Mouse (Mus musculus) MEL (cell line): Measurements from ENCODE around the gene Nfkbid. TPM values are rescaled to one million over a fixed set of nuclear protein-coding genes. Genes with fewer than 3 reads are reported as not detected.

Experiments used
- DNase-seq: peaks from one replicate; pipeline ENCODE4 v3.0.0; 2011; ENCODE audit warnings: low read depth, low spot score
- H3K27ac ChIP-seq: 2 replicates; pipeline ENCODE4 v1.5.1; 2012; ENCODE audit warnings: low read depth, mild to moderate bottlenecking, control low read depth, low read length, moderate library complexity; ENCODE audit not compliant: control insufficient read depth
- H3K27me3 ChIP-seq, 2 experiments: fragments of 150-350 bp in 1 of 2; sonication (generic) in 1 of 2; 2 replicates each; pipeline ENCODE4 v1.6.1; 2012; ENCODE audit warnings: low read length in 2 of 2, mild to moderate bottlenecking in 2 of 2, improper control_type of control experiment in 1 of 2, moderate library complexity in 1 of 2; ENCODE audit not compliant: insufficient read depth in 2 of 2, control insufficient read depth in 1 of 2
- H3K36me3 ChIP-seq, 2 experiments: 2 replicates each; pipeline ENCODE4 v1.6.1; 2012 to 2014; ENCODE audit warnings: low read length in 2 of 2, improper control_type of control experiment in 1 of 2, inconsistent platforms in 1 of 2, mild to moderate bottlenecking in 1 of 2; ENCODE audit not compliant: insufficient read depth in 2 of 2, control insufficient read depth in 1 of 2
- H3K4me1 ChIP-seq, 2 experiments: fragments of 150-350 bp in 1 of 2; sonication (generic) in 1 of 2; 2 replicates each; pipeline ENCODE4 v1.6.1; 2012; ENCODE audit warnings: low read length in 2 of 2, improper control_type of control experiment in 1 of 2, mild to moderate bottlenecking in 1 of 2; ENCODE audit not compliant: insufficient read depth in 2 of 2, control insufficient read depth in 1 of 2
- H3K4me3 ChIP-seq, 2 experiments: fragments of 150-350 bp in 1 of 2; sonication (generic) in 1 of 2; 2 replicates each; pipeline ENCODE4 v1.5.1; 2012; ENCODE audit warnings: low read depth in 2 of 2, low read length in 2 of 2, mild to moderate bottlenecking in 2 of 2, moderate library complexity in 2 of 2, control low read depth in 1 of 2, improper control_type of control experiment in 1 of 2; ENCODE audit not compliant: control insufficient read depth in 1 of 2, insufficient read depth in 1 of 2
- H3K79me2 ChIP-seq: 2 replicates; pipeline ENCODE4 v1.6.1; 2012; ENCODE audit warnings: mild to moderate bottlenecking, low read length, moderate library complexity; ENCODE audit not compliant: control insufficient read depth, poor library complexity, insufficient read depth
- H3K9ac ChIP-seq: 2 replicates; pipeline ENCODE4 v1.6.1; 2012; ENCODE audit warnings: low read depth, mild to moderate bottlenecking, control low read depth, low read length, moderate library complexity; ENCODE audit not compliant: control insufficient read depth, poor library complexity, severe bottlenecking
- H3K9me3 ChIP-seq: fragments of 150-350 bp; sonication (generic); replicated peaks from 2 replicates; pipeline ENCODE4 v1.6.1; 2012; ENCODE audit warnings: mild to moderate bottlenecking, low read length, improper control_type of control experiment, moderate library complexity; ENCODE audit not compliant: insufficient read depth
- BHLHE40 ChIP-seq: IDR thresholded peaks from 2 replicates; pipeline ENCODE4 v1.6.1; 2012; ENCODE audit warnings: low read depth, mild to moderate bottlenecking, inconsistent platforms, low read length, improper control_type of control experiment, borderline replicate concordance
- CHD1 ChIP-seq: IDR thresholded peaks from 2 replicates; pipeline ENCODE4 v1.6.1; 2012; ENCODE audit warnings: low read depth, mild to moderate bottlenecking, inconsistent platforms, low read length, improper control_type of control experiment
- E2F4 ChIP-seq: IDR thresholded peaks from 2 replicates; pipeline ENCODE4 v1.6.1; 2011; ENCODE audit warnings: low read depth, low read length, improper control_type of control experiment, borderline replicate concordance
- ELF1 ChIP-seq: IDR thresholded peaks from 2 replicates; pipeline ENCODE4 v1.6.1; 2014; ENCODE audit warnings: low read depth, mild to moderate bottlenecking, inconsistent platforms, low read length, improper control_type of control experiment, moderate library complexity
- EP300 ChIP-seq, 2 experiments: IDR thresholded peaks; 2 replicates each; pipeline ENCODE4 v1.6.1; 2011; ENCODE audit warnings: improper control_type of control experiment in 2 of 2, low read length in 2 of 2, low read depth in 1 of 2, mild to moderate bottlenecking in 1 of 2
- GABPA ChIP-seq: IDR thresholded peaks from 2 replicates; pipeline ENCODE4 v1.6.1; 2012; ENCODE audit warnings: low read depth, mild to moderate bottlenecking, inconsistent platforms, low read length, improper control_type of control experiment, moderate library complexity
- GATA1 ChIP-seq: IDR thresholded peaks from 2 replicates; pipeline ENCODE4 v1.6.1; 2011; ENCODE audit warnings: low read depth, low read length, improper control_type of control experiment
- HCFC1 ChIP-seq: IDR thresholded peaks from 2 replicates; pipeline ENCODE4 v1.6.1; 2012; ENCODE audit warnings: low read depth, mild to moderate bottlenecking, inconsistent platforms, low read length, improper control_type of control experiment, moderate library complexity
- KAT2A ChIP-seq: conservative IDR thresholded peaks from 2 replicates; pipeline ENCODE4 v1.6.1; 2012; ENCODE audit warnings: low read depth, low read length, improper control_type of control experiment, inconsistent platforms
- MAX ChIP-seq: IDR thresholded peaks from 2 replicates; pipeline ENCODE4 v1.6.1; 2011; ENCODE audit warnings: low read length, improper control_type of control experiment
- MAZ ChIP-seq: IDR thresholded peaks from 2 replicates; pipeline ENCODE4 v1.6.1; 2012; ENCODE audit warnings: low read depth, mild to moderate bottlenecking, inconsistent platforms, low read length, improper control_type of control experiment
- MEF2A ChIP-seq: IDR thresholded peaks from 2 replicates; pipeline ENCODE4 v1.6.1; 2014; ENCODE audit warnings: low read depth, mild to moderate bottlenecking, inconsistent platforms, low read length, improper control_type of control experiment; ENCODE audit not compliant: poor library complexity, insufficient replicate concordance, severe bottlenecking; ENCODE audit errors: extremely low read depth
- NELFE ChIP-seq: IDR thresholded peaks from 2 replicates; pipeline ENCODE4 v1.6.1; 2011; ENCODE audit warnings: low read depth, low read length, improper control_type of control experiment
- POLR2A ChIP-seq, 2 experiments: IDR thresholded peaks; 2 replicates each; pipeline ENCODE4 v1.6.1; 2011 to 2012; ENCODE audit warnings: low read length in 2 of 2, mild to moderate bottlenecking in 2 of 2, control low read depth in 1 of 2, improper control_type of control experiment in 1 of 2, low read depth in 1 of 2, moderate library complexity in 1 of 2; ENCODE audit not compliant: control insufficient read depth in 1 of 2, insufficient read depth in 1 of 2, poor library complexity in 1 of 2
- POLR2AphosphoS2 ChIP-seq: IDR thresholded peaks from 2 replicates; pipeline ENCODE4 v1.6.1; 2011; ENCODE audit warnings: low read length, improper control_type of control experiment
- POLR2AphosphoS5 ChIP-seq: IDR thresholded peaks from 2 replicates; pipeline ENCODE4 v1.6.1; 2012; ENCODE audit warnings: low read depth, borderline replicate concordance, mild to moderate bottlenecking, inconsistent platforms, low read length, moderate library complexity, mixed read lengths
- RAD21 ChIP-seq: IDR thresholded peaks from 2 replicates; pipeline ENCODE4 v1.6.1; 2011; ENCODE audit warnings: mild to moderate bottlenecking, low read depth, low read length, improper control_type of control experiment
- SIN3A ChIP-seq: IDR thresholded peaks from 2 replicates; pipeline ENCODE4 v1.6.1; 2012; ENCODE audit warnings: low read length, improper control_type of control experiment, inconsistent platforms
- SMC3 ChIP-seq: IDR thresholded peaks from 2 replicates; pipeline ENCODE4 v1.6.1; 2011; ENCODE audit warnings: low read depth, low read length, improper control_type of control experiment
- TAL1 ChIP-seq: IDR thresholded peaks from 2 replicates; pipeline ENCODE4 v1.6.1; 2012; ENCODE audit warnings: mild to moderate bottlenecking, inconsistent platforms, low read length, moderate library complexity, mixed read lengths
- TBP ChIP-seq: IDR thresholded peaks from 2 replicates; pipeline ENCODE4 v1.8.0; 2011; ENCODE audit warnings: low read depth, low read length, improper control_type of control experiment
- USF1 ChIP-seq: IDR thresholded peaks from 2 replicates; pipeline ENCODE4 v1.6.1; 2014; ENCODE audit warnings: low read depth, mild to moderate bottlenecking, inconsistent platforms, low read length, improper control_type of control experiment, moderate library complexity
- ZC3H11A ChIP-seq: IDR thresholded peaks from 2 replicates; pipeline ENCODE4 v1.6.1; 2012; ENCODE audit warnings: low read depth, mild to moderate bottlenecking, inconsistent platforms, low read length, improper control_type of control experiment
- polyA plus RNA-seq, 2 experiments: library from polyadenylated mRNA; stranded (reverse) in 1 of 2; unstranded in 1 of 2; fragments of >175 nt in 1 of 2; fragments of >200 nt in 1 of 2; gene quantifications; 2 replicates each; pipeline versions ENCODE4 v1.2.1 to v1.2.4; 2012; ENCODE audit warnings: low replicate concordance in 2 of 2, low read depth in 1 of 2; ENCODE audit not compliant: insufficient read length in 2 of 2, insufficient read depth in 1 of 2, missing spikeins in 1 of 2
- total RNA-seq: library from RNA; depleted of rRNA; stranded (reverse); fragments of 300-350 nt; gene quantifications from 2 replicates; pipeline ENCODE4 v1.2.3, GENCODE M21; 2012

Nfkbid gene
- total and polyA plus RNA-seq, 3 experiments: 7.0 to 16.7 TPM; not detected in 1

- Histone ChIP-seq H3K27ac (no peak overlapping the region), H3K79me2 (no peaks in the 10 kb centered on the region), H3K4me1 (no peaks in the 10 kb centered on the region), H3K36me3 (no peaks in the 10 kb centered on the region), H3K27me3 (no peaks in the 10 kb centered on the region; a peak in 1 of 4 replicates), H3K4me3 (no peak overlapping the region), H3K9me3 (no peaks in the 10 kb centered on the region), H3K9ac (no peak overlapping the region)
- no peak for DNase-seq
- TF ChIP-seq BHLHE40 (no peak), HCFC1 (no peak), TBP (no peak), EP300 (IDR thresholded peaks at IDR 0.05; ENCODE audit: low read depth in 1 of 2, low read length in 2 of 2) (no peak), POLR2A (IDR thresholded peaks at IDR 0.05; ENCODE audit: control insufficient read depth in 1 of 2, insufficient read depth in 1 of 2, low read depth in 1 of 2, low read length in 2 of 2, poor library complexity in 1 of 2) (no peak), KAT2A (no peak), TAL1 (no peak), MAZ (no peak), RAD21 (no peak), GATA1 (no peak)
Observed at GRCm38 (mm10) chr7:30453327-30453726, 31.8 kb downstream of the Nfkbid start.

- no peak for DNase-seq
- H3K4me3 ChIP-seq: no peak overlapping the region
Observed at GRCm38 (mm10) chr7:30453766-30454165, 32.2 kb downstream of the Nfkbid start.

DNA sequence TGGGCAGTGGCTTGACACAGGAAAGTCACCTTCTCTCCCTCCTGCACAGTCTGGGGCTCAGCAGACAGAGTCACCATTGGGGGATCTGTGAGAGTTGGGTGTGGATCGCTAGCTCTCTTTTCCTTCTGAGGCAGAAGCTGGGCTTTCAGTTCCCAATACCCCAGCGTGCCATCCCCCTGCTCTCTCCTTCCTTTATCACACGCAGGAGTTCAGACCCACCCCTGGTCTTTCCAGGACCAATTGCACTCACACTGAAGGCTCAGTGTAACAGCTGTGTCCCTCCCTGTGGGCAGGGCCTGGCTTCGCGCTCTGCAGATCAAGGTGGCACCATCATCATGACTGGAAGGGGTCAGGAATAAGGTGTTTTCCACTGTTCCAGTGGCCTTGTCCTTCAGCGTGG is 32.7 kb downstream of the Nfkbid start:
- no peak overlapping the region for H3K4me3 ChIP-seq
- DNase-seq: no peak
- H3K27me3 ChIP-seq: no peaks in the 10 kb centered on the region; a peak in 1 of 4 replicates
- no peak overlapping the region for H3K9ac ChIP-seq
- H3K4me1 ChIP-seq: no peaks in the 10 kb centered on the region
- no peaks in the 10 kb centered on the region for H3K36me3 ChIP-seq
- H3K79me2 ChIP-seq: no peaks in the 10 kb centered on the region
- no peaks in the 10 kb centered on the region for H3K9me3 ChIP-seq
- no peak overlapping the region for H3K27ac ChIP-seq
- no peak for TF ChIP-seq SMC3
- no peak for TF ChIP-seq ELF1
- no peak for TF ChIP-seq RAD21
- no peak for TF ChIP-seq POLR2AphosphoS5
- TF ChIP-seq TBP: no peak
- no peak for TF ChIP-seq GABPA
- TF ChIP-seq MAX: no peak
- TF ChIP-seq MEF2A: no peak
- TF ChIP-seq POLR2A (IDR thresholded peaks at IDR 0.05; ENCODE audit: control insufficient read depth in 1 of 2, insufficient read depth in 1 of 2, low read depth in 1 of 2, low read length in 2 of 2, poor library complexity in 1 of 2): no peak
- TF ChIP-seq KAT2A: no peak
- no peak for TF ChIP-seq USF1
- no peak for TF ChIP-seq MAZ
- no peak for TF ChIP-seq CHD1
- TF ChIP-seq ZC3H11A: no peak
- TF ChIP-seq, all 39 proteins: peak for 0

More at GRCm38 (mm10) chr7:30453766-30454165, 32.2 kb downstream of the Nfkbid start:
- no peak overlapping the region for H3K9ac ChIP-seq
- H3K36me3 ChIP-seq: no peaks in the 10 kb centered on the region
- H3K27me3 ChIP-seq: no peaks in the 10 kb centered on the region; a peak in 1 of 4 replicates
- H3K4me1 ChIP-seq: no peaks in the 10 kb centered on the region
- H3K27ac ChIP-seq: no peak overlapping the region
- no peaks in the 10 kb centered on the region for H3K9me3 ChIP-seq
- no peaks in the 10 kb centered on the region for H3K79me2 ChIP-seq
- no peak for TF ChIP-seq CHD1
- TF ChIP-seq MEF2A: no peak
- no peak for TF ChIP-seq HCFC1
- no peak for TF ChIP-seq ZC3H11A
- TF ChIP-seq RAD21: no peak
- TF ChIP-seq SMC3: no peak
- TF ChIP-seq E2F4: no peak
- TF ChIP-seq POLR2AphosphoS2: no peak
- TF ChIP-seq SIN3A: no peak
- no peak for TF ChIP-seq NELFE
